Mouse (Mus musculus) MEL (cell line): ENCODE results near the gene Fgfr2. TPM values are rescaled to one million over a fixed set of nuclear protein-coding genes. Genes with fewer than 3 reads are reported as not detected.

Experiments used
- DNase-seq: peaks from one replicate; pipeline ENCODE4 v3.0.0; 2011; ENCODE audit warnings: low read depth, low spot score
- H3K27ac ChIP-seq: 2 replicates; pipeline ENCODE4 v1.5.1; 2012; ENCODE audit warnings: low read depth, mild to moderate bottlenecking, control low read depth, low read length, moderate library complexity; ENCODE audit not compliant: control insufficient read depth
- H3K27me3 ChIP-seq, 2 experiments: fragments of 150-350 bp in 1 of 2; sonication (generic) in 1 of 2; 2 replicates each; pipeline ENCODE4 v1.6.1; 2012; ENCODE audit warnings: low read length in 2 of 2, mild to moderate bottlenecking in 2 of 2, improper control_type of control experiment in 1 of 2, moderate library complexity in 1 of 2; ENCODE audit not compliant: insufficient read depth in 2 of 2, control insufficient read depth in 1 of 2
- H3K36me3 ChIP-seq, 2 experiments: 2 replicates each; pipeline ENCODE4 v1.6.1; 2012 to 2014; ENCODE audit warnings: low read length in 2 of 2, improper control_type of control experiment in 1 of 2, inconsistent platforms in 1 of 2, mild to moderate bottlenecking in 1 of 2; ENCODE audit not compliant: insufficient read depth in 2 of 2, control insufficient read depth in 1 of 2
- H3K4me1 ChIP-seq, 2 experiments: fragments of 150-350 bp in 1 of 2; sonication (generic) in 1 of 2; 2 replicates each; pipeline ENCODE4 v1.6.1; 2012; ENCODE audit warnings: low read length in 2 of 2, improper control_type of control experiment in 1 of 2, mild to moderate bottlenecking in 1 of 2; ENCODE audit not compliant: insufficient read depth in 2 of 2, control insufficient read depth in 1 of 2
- H3K4me3 ChIP-seq, 2 experiments: fragments of 150-350 bp in 1 of 2; sonication (generic) in 1 of 2; 2 replicates each; pipeline ENCODE4 v1.5.1; 2012; ENCODE audit warnings: low read depth in 2 of 2, low read length in 2 of 2, mild to moderate bottlenecking in 2 of 2, moderate library complexity in 2 of 2, control low read depth in 1 of 2, improper control_type of control experiment in 1 of 2; ENCODE audit not compliant: control insufficient read depth in 1 of 2, insufficient read depth in 1 of 2
- H3K79me2 ChIP-seq: 2 replicates; pipeline ENCODE4 v1.6.1; 2012; ENCODE audit warnings: mild to moderate bottlenecking, low read length, moderate library complexity; ENCODE audit not compliant: control insufficient read depth, poor library complexity, insufficient read depth
- H3K9ac ChIP-seq: 2 replicates; pipeline ENCODE4 v1.6.1; 2012; ENCODE audit warnings: low read depth, mild to moderate bottlenecking, control low read depth, low read length, moderate library complexity; ENCODE audit not compliant: control insufficient read depth, poor library complexity, severe bottlenecking
- H3K9me3 ChIP-seq: fragments of 150-350 bp; sonication (generic); replicated peaks from 2 replicates; pipeline ENCODE4 v1.6.1; 2012; ENCODE audit warnings: mild to moderate bottlenecking, low read length, improper control_type of control experiment, moderate library complexity; ENCODE audit not compliant: insufficient read depth
- CHD2 ChIP-seq: IDR thresholded peaks from 2 replicates; pipeline ENCODE4 v1.6.1; 2011; ENCODE audit warnings: low read length, improper control_type of control experiment
- ETS1 ChIP-seq: IDR thresholded peaks from 2 replicates; pipeline ENCODE4 v1.6.1; 2012; ENCODE audit warnings: low read depth, mild to moderate bottlenecking, inconsistent platforms, low read length, improper control_type of control experiment, moderate library complexity
- GABPA ChIP-seq: IDR thresholded peaks from 2 replicates; pipeline ENCODE4 v1.6.1; 2012; ENCODE audit warnings: low read depth, mild to moderate bottlenecking, inconsistent platforms, low read length, improper control_type of control experiment, moderate library complexity
- HCFC1 ChIP-seq: IDR thresholded peaks from 2 replicates; pipeline ENCODE4 v1.6.1; 2012; ENCODE audit warnings: low read depth, mild to moderate bottlenecking, inconsistent platforms, low read length, improper control_type of control experiment, moderate library complexity
- JUND ChIP-seq: IDR thresholded peaks from 2 replicates; pipeline ENCODE4 v1.6.1; 2011; ENCODE audit warnings: low read depth, mild to moderate bottlenecking, improper control_type of control experiment, low read length
- KAT2A ChIP-seq: conservative IDR thresholded peaks from 2 replicates; pipeline ENCODE4 v1.6.1; 2012; ENCODE audit warnings: low read depth, low read length, improper control_type of control experiment, inconsistent platforms
- MAX ChIP-seq: IDR thresholded peaks from 2 replicates; pipeline ENCODE4 v1.6.1; 2011; ENCODE audit warnings: low read length, improper control_type of control experiment
- MAZ ChIP-seq: IDR thresholded peaks from 2 replicates; pipeline ENCODE4 v1.6.1; 2012; ENCODE audit warnings: low read depth, mild to moderate bottlenecking, inconsistent platforms, low read length, improper control_type of control experiment
- MEF2A ChIP-seq: IDR thresholded peaks from 2 replicates; pipeline ENCODE4 v1.6.1; 2014; ENCODE audit warnings: low read depth, mild to moderate bottlenecking, inconsistent platforms, low read length, improper control_type of control experiment; ENCODE audit not compliant: poor library complexity, insufficient replicate concordance, severe bottlenecking; ENCODE audit errors: extremely low read depth
- MYC ChIP-seq: IDR thresholded peaks from 2 replicates; pipeline ENCODE4 v1.6.1; 2011; ENCODE audit warnings: low read depth, mild to moderate bottlenecking, low read length, improper control_type of control experiment, moderate library complexity
- POLR2AphosphoS5 ChIP-seq: IDR thresholded peaks from 2 replicates; pipeline ENCODE4 v1.6.1; 2012; ENCODE audit warnings: low read depth, borderline replicate concordance, mild to moderate bottlenecking, inconsistent platforms, low read length, moderate library complexity, mixed read lengths
- SIN3A ChIP-seq: IDR thresholded peaks from 2 replicates; pipeline ENCODE4 v1.6.1; 2012; ENCODE audit warnings: low read length, improper control_type of control experiment, inconsistent platforms
- SMC3 ChIP-seq: IDR thresholded peaks from 2 replicates; pipeline ENCODE4 v1.6.1; 2011; ENCODE audit warnings: low read depth, low read length, improper control_type of control experiment
- TCF12 ChIP-seq: IDR thresholded peaks from 2 replicates; pipeline ENCODE4 v1.6.1; 2014; ENCODE audit warnings: low read depth, mild to moderate bottlenecking, inconsistent platforms, low read length, improper control_type of control experiment, moderate library complexity
- USF1 ChIP-seq: IDR thresholded peaks from 2 replicates; pipeline ENCODE4 v1.6.1; 2014; ENCODE audit warnings: low read depth, mild to moderate bottlenecking, inconsistent platforms, low read length, improper control_type of control experiment, moderate library complexity
- ZC3H11A ChIP-seq: IDR thresholded peaks from 2 replicates; pipeline ENCODE4 v1.6.1; 2012; ENCODE audit warnings: low read depth, mild to moderate bottlenecking, inconsistent platforms, low read length, improper control_type of control experiment
- ZKSCAN1 ChIP-seq: IDR thresholded peaks from 2 replicates; pipeline ENCODE4 v1.6.1; 2012; ENCODE audit warnings: low read depth, mild to moderate bottlenecking, inconsistent platforms, low read length, improper control_type of control experiment, moderate library complexity
- ZNF384 ChIP-seq: IDR thresholded peaks from 2 replicates; pipeline ENCODE4 v1.6.1; 2012; ENCODE audit warnings: low read depth, mild to moderate bottlenecking, inconsistent platforms, low read length, improper control_type of control experiment
- polyA plus RNA-seq, 2 experiments: library from polyadenylated mRNA; stranded (reverse) in 1 of 2; unstranded in 1 of 2; fragments of >175 nt in 1 of 2; fragments of >200 nt in 1 of 2; gene quantifications; 2 replicates each; pipeline versions ENCODE4 v1.2.1 to v1.2.4; 2012; ENCODE audit warnings: low replicate concordance in 2 of 2, low read depth in 1 of 2; ENCODE audit not compliant: insufficient read length in 2 of 2, insufficient read depth in 1 of 2, missing spikeins in 1 of 2
- total RNA-seq: library from RNA; depleted of rRNA; stranded (reverse); fragments of 300-350 nt; gene quantifications from 2 replicates; pipeline ENCODE4 v1.2.3, GENCODE M21; 2012

Fgfr2 gene
- total and polyA plus RNA-seq, 3 experiments = not detected

- no peak overlapping the region for H3K27ac ChIP-seq
- peaks cover 5 to 15% of the 10 kb centered on the region in 2 experiments for H3K4me1 ChIP-seq
- TF ChIP-seq ZNF384 = no peak
- peaks cover 0 to 10% of the 10 kb centered on the region in 2 experiments; a peak in 2 of 4 replicates for H3K36me3 ChIP-seq
- H3K27me3 ChIP-seq = no peaks in the 10 kb centered on the region
- no peak overlapping the region for H3K4me3 ChIP-seq
- no peak overlapping the region for H3K9ac ChIP-seq
- H3K9me3 ChIP-seq = no peaks in the 10 kb centered on the region
- no peak for DNase-seq
- no peaks in the 10 kb centered on the region for H3K79me2 ChIP-seq
These were observed 506.8 kb downstream of the Fgfr2 start for GRCm38 (mm10) chr7:132616391-132616790.

- no peak overlapping the region for H3K9ac ChIP-seq
- no peak for TF ChIP-seq KAT2A
- H3K9me3 ChIP-seq = no peaks in the 10 kb centered on the region
- H3K27me3 ChIP-seq = no peaks in the 10 kb centered on the region
- H3K4me3 ChIP-seq = no peak overlapping the region
- no peak overlapping the region for H3K27ac ChIP-seq
- H3K36me3 ChIP-seq = peaks cover 0 to 15% of the 10 kb centered on the region in 2 experiments; a peak in 2 of 4 replicates
- DNase-seq = no peak
- H3K79me2 ChIP-seq = no peaks in the 10 kb centered on the region
- peaks cover 5 to 20% of the 10 kb centered on the region in 2 experiments for H3K4me1 ChIP-seq
These were observed 507.8 kb downstream of the Fgfr2 start for GRCm38 (mm10) chr7:132615346-132615745.

GRCm38 (mm10) chr7:132611530-132611929 is 511.6 kb downstream of the Fgfr2 start:
- H3K9me3 ChIP-seq = no peaks in the 10 kb centered on the region

GRCm38 (mm10) chr7:132610468-132611318 is 512.5 kb downstream of the Fgfr2 start, which contains the start of gene Lhpp:
Gene Lhpp, plus strand, starts transcription at chr7:132610638.
- Histone ChIP-seq H3K79me2 (no peaks in the 10 kb centered on the region), H3K4me3 (peak within 1 kb of the TSS; percentile 77 to 82), H3K27ac (peak within 1 kb of the TSS; percentile 64), H3K4me1 (peaks cover 5 to 26% of the 10 kb centered on the region in 2 experiments), H3K36me3 (peaks cover 0 to 18% of the 10 kb centered on the region in 2 experiments; a peak in 2 of 4 replicates), H3K27me3 (no peaks in the 10 kb centered on the region), H3K9me3 (no peaks in the 10 kb centered on the region), H3K9ac (peak within 1 kb of the TSS; percentile 68)
- peak; percentile 93 for DNase-seq
- TF ChIP-seq GABPA (no peak), MEF2A (no peak), POLR2AphosphoS5 (no peak), TCF12 (no peak), JUND (no peak), ZKSCAN1 (no peak), HCFC1 (peak; percentile 75), MAZ (peak; percentile 60; the same call in 1 of the 2 replicates), MAX (peak; percentile 98), USF1 (peak; percentile 89), CHD2 (no peak), SMC3 (no peak), ETS1 (peak; percentile 49; the same call in 1 of the 2 replicates), MYC (peak; percentile 95)

More at GRCm38 (mm10) chr7:132611530-132611929, 511.6 kb downstream of the Fgfr2 start:
- peaks cover 0 to 18% of the 10 kb centered on the region in 2 experiments; a peak in 2 of 4 replicates for H3K36me3 ChIP-seq
- TF ChIP-seq CHD2 (no peak), SIN3A (no peak), ZC3H11A (no peak), MYC (no peak), JUND (no peak)
- H3K79me2 ChIP-seq = no peaks in the 10 kb centered on the region
- H3K27ac ChIP-seq = no peak overlapping the region
- H3K4me3 ChIP-seq = no peak overlapping the region; a peak in 1 of 4 replicates
- peaks cover 5 to 26% of the 10 kb centered on the region in 2 experiments for H3K4me1 ChIP-seq
- H3K27me3 ChIP-seq = no peaks in the 10 kb centered on the region
- no peak overlapping the region for H3K9ac ChIP-seq
- DNase-seq = peak; percentile 24
